Mouse (Mus musculus) embryonic facial prominence, embryonic 12.5 days (tissue): ENCODE data around the gene Wdr83os. TPM values are rescaled to one million over a fixed set of nuclear protein-coding genes. Genes with fewer than 3 reads are reported as not detected.
A peak's percentile ranks its signal among the peaks of the same experiment; 100 is the strongest.
"Not testable (repeated sequence)": the region's sequence is repeated elsewhere in the genome, so short reads cannot be mapped to it uniquely, and the experiment has no call there.

Experiments
- ATAC-seq: fragments of 200-750 bp; cut with Nextera tagmentation; 2 replicates; pipeline ENCODE4 v1.8.0; 2017; ENCODE audit not compliant: insufficient number of reproducible peaks, insufficient read depth, low FRiP score, low TSS enrichment
- H3K27ac ChIP-seq: fragments of 300-500 bp; sonication (generic); 2 replicates; pipeline ENCODE4 v1.5.1; 2016; ENCODE audit warnings: mild to moderate bottlenecking
- H3K27me3 ChIP-seq: fragments of 300-500 bp; sonication (generic); 2 replicates; pipeline ENCODE4 v1.6.1; 2016; ENCODE audit warnings: mild to moderate bottlenecking, moderate library complexity
- H3K36me3 ChIP-seq: fragments of 300-500 bp; sonication (generic); 2 replicates; pipeline ENCODE4 v1.6.1; 2016; ENCODE audit warnings: mild to moderate bottlenecking
- H3K4me1 ChIP-seq: fragments of 300-500 bp; sonication (generic); 2 replicates; pipeline ENCODE4 v1.6.1; 2016
- H3K4me2 ChIP-seq: fragments of 300-500 bp; sonication (generic); replicated peaks from 2 replicates; pipeline ENCODE4 v1.6.1; 2016; ENCODE audit warnings: mild to moderate bottlenecking, moderate library complexity
- H3K4me3 ChIP-seq: fragments of 300-500 bp; sonication (generic); 2 replicates; pipeline ENCODE4 v1.5.1; 2016; ENCODE audit warnings: mild to moderate bottlenecking
- H3K9ac ChIP-seq: fragments of 300-500 bp; sonication (generic); 2 replicates; pipeline ENCODE4 v1.6.1; 2016; ENCODE audit warnings: mild to moderate bottlenecking, moderate library complexity
- H3K9me3 ChIP-seq: fragments of 300-500 bp; sonication (generic); 2 replicates; pipeline ENCODE4 v1.6.1; 2016; ENCODE audit warnings: mild to moderate bottlenecking, moderate library complexity
- WGBS: fragments of 180-500 bp; shearing (Covaris S2); methylation state at CpG from one replicate; pipeline ENCODE4 v1.1.7; 2016; 5-methylcytosine and 5-hydroxymethylcytosine counted together
- polyA plus RNA-seq: library from polyadenylated mRNA; unstranded; fragments of >200 nt; fragmentation: Nextera tagmentation; extraction: Ambion mirVana; gene quantifications from 2 replicates; pipeline ENCODE4 v1.2.1, GENCODE M21; 2016

Gene Wdr83os
- polyA plus RNA-seq, 1 experiment from 2014 or later, result 118 TPM

- H3K4me3 ChIP-seq, result no peak overlapping the region
- WGBS, result 82% methylated on average over 10 of the region's 10 CpGs
- peaks cover 35% of the 10 kb centered on the region for H3K36me3 ChIP-seq
- H3K27me3 ChIP-seq, result no peaks in the 10 kb centered on the region
- H3K27ac ChIP-seq, result no peak overlapping the region
- H3K9ac ChIP-seq, result no peak overlapping the region
- no peak overlapping the region for H3K4me2 ChIP-seq
- no peaks in the 10 kb centered on the region for H3K9me3 ChIP-seq
- H3K4me1 ChIP-seq, result no peaks in the 10 kb centered on the region
- ATAC-seq, result no peak
Observed at GRCm38 (mm10) chr8:85074167-85074566, 6.4 kb upstream of the Wdr83os start.

- 93% methylated on average over 10 of the region's 10 CpGs for WGBS
- peaks cover 35% of the 10 kb centered on the region for H3K36me3 ChIP-seq
- peaks cover 2% of the 10 kb centered on the region; the same call in 1 of the 2 replicates for H3K4me1 ChIP-seq
- no peak overlapping the region for H3K9ac ChIP-seq
- no peak overlapping the region for H3K4me2 ChIP-seq
- H3K9me3 ChIP-seq, result no peaks in the 10 kb centered on the region
- no peak overlapping the region for H3K27ac ChIP-seq
- no peak overlapping the region for H3K4me3 ChIP-seq
- ATAC-seq, result no peak
- H3K27me3 ChIP-seq, result no peaks in the 10 kb centered on the region
Observed at GRCm38 (mm10) chr8:85074617-85075016, 5.9 kb upstream of the Wdr83os start.

GRCm38 (mm10) chr8:85076001-85076400 lies 4.5 kb upstream of the Wdr83os start:
- no peak for ATAC-seq
- whole genome bisulfite sequencing, result 73% methylated on average over 9 of the region's 9 CpGs
- Histone ChIP-seq H3K4me3 (no peak overlapping the region), H3K9ac (no peak overlapping the region), H3K36me3 (peaks cover 35% of the 10 kb centered on the region), H3K27me3 (no peaks in the 10 kb centered on the region), H3K9me3 (no peaks in the 10 kb centered on the region), H3K27ac (no peak overlapping the region), H3K4me1 (peaks cover 6% of the 10 kb centered on the region; the same call in 1 of the 2 replicates), H3K4me2 (no peak overlapping the region)

- 0% methylated on average over 2 of the region's 2 CpGs for WGBS
- Histone ChIP-seq H3K4me1 (peaks cover 13% of the 10 kb centered on the region; the same call in 1 of the 2 replicates), H3K9me3 (no peaks in the 10 kb centered on the region), H3K4me3 (no peak overlapping the region), H3K36me3 (peaks cover 35% of the 10 kb centered on the region), H3K27me3 (no peaks in the 10 kb centered on the region), H3K4me2 (no peak overlapping the region), H3K9ac (no peak overlapping the region), H3K27ac (0 out of 2 replicates have a peak overlapping the region, but pooled peaks have one; percentile 17)
- no peak for ATAC-seq
Observed at GRCm38 (mm10) chr8:85076993-85077392, 3.5 kb upstream of the Wdr83os start.

GRCm38 (mm10) chr8:85080214-85080531 lies 367 bp upstream of the Wdr83os start:
- H3K4me2 ChIP-seq, result peak overlapping the region; percentile 93
- WGBS, result under 1% methylated on average over 25 of the region's 25 CpGs
- H3K36me3 ChIP-seq, result peaks cover 22% of the 10 kb centered on the region
- 0 out of 2 replicates have a peak overlapping the region, but pooled peaks have one; percentile 8 for H3K27ac ChIP-seq
- peak overlapping the region; percentile 92 for H3K9ac ChIP-seq
- no peaks in the 10 kb centered on the region for H3K9me3 ChIP-seq
- H3K4me1 ChIP-seq, result peaks cover 28% of the 10 kb centered on the region
- no peak for ATAC-seq
- peak overlapping the region; percentile 94 for H3K4me3 ChIP-seq
- H3K27me3 ChIP-seq, result no peaks in the 10 kb centered on the region

GRCm38 (mm10) chr8:85081216-85081555 lies 646 bp downstream of the Wdr83os start, which contains the start of gene Wdr83:
Wdr83 (minus strand) TSS chr8:85081306.
- H3K27ac ChIP-seq, result 0 out of 2 replicates have a peak within 1 kb of the TSS, but pooled peaks have one; percentile 8

GRCm38 (mm10) chr8:85082169-85082568 lies 1.6 kb downstream of the Wdr83os start:
- H3K4me1 ChIP-seq, result peaks cover 28% of the 10 kb centered on the region
- not testable (repeated sequence) for H3K9me3 ChIP-seq, H3K27me3 ChIP-seq, H3K4me3 ChIP-seq, H3K27ac ChIP-seq, H3K4me2 ChIP-seq, ATAC-seq, H3K9ac ChIP-seq
- 87% methylated on average over 4 of the region's 4 CpGs for WGBS
- H3K36me3 ChIP-seq, result peaks cover 14% of the 10 kb centered on the region

More at GRCm38 (mm10) chr8:85081216-85081555, 646 bp downstream of the Wdr83os start, which contains the start of gene Wdr83:
- Histone ChIP-seq H3K4me1 (peaks cover 28% of the 10 kb centered on the region), H3K9me3 (no peaks in the 10 kb centered on the region), H3K36me3 (peaks cover 18% of the 10 kb centered on the region), H3K9ac (peak within 1 kb of the TSS; percentile 92), H3K27me3 (no peaks in the 10 kb centered on the region), H3K4me3 (peak within 1 kb of the TSS; percentile 94), H3K4me2 (peak within 1 kb of the TSS; percentile 93)
- peak; percentile 38 for ATAC-seq
- WGBS, result 1% methylated on average over 9 of the region's 9 CpGs

GRCm38 (mm10) chr8:85083108-85083813 lies 2.7 kb downstream of the Wdr83os start, which contains the start of gene Man2b1:
Man2b1 (plus strand) TSS chr8:85083270.
- WGBS, result under 1% methylated on average over 30 of the region's 30 CpGs
- peak; percentile 70; the same call in 1 of the 2 replicates for ATAC-seq
- Histone ChIP-seq H3K4me2 (peak within 1 kb of the TSS; percentile 71), H3K27me3 (no peaks in the 10 kb centered on the region), H3K36me3 (peaks cover 25% of the 10 kb centered on the region), H3K27ac (no peak within 1 kb of the TSS), H3K4me1 (peaks cover 28% of the 10 kb centered on the region), H3K4me3 (peak within 1 kb of the TSS; percentile 56), H3K9me3 (no peaks in the 10 kb centered on the region), H3K9ac (peak within 1 kb of the TSS; percentile 46)

- ATAC-seq, result no peak
- Histone ChIP-seq H3K4me2 (no peak overlapping the region), H3K4me1 (peaks cover 26% of the 10 kb centered on the region), H3K9ac (no peak overlapping the region), H3K4me3 (no peak overlapping the region), H3K27ac (no peak overlapping the region), H3K27me3 (no peaks in the 10 kb centered on the region), H3K36me3 (peaks cover 27% of the 10 kb centered on the region), H3K9me3 (no peaks in the 10 kb centered on the region)
- WGBS, result 88% methylated on average over 8 of the region's 8 CpGs
Observed at GRCm38 (mm10) chr8:85084633-85085032, 4.1 kb downstream of the Wdr83os start.

GRCm38 (mm10) chr8:85086238-85086637 lies 5.7 kb downstream of the Wdr83os start:
- 73% methylated on average over 3 of the region's 3 CpGs for WGBS
- Histone ChIP-seq H3K4me3 (no peak overlapping the region), H3K36me3 (peaks cover 32% of the 10 kb centered on the region), H3K9me3 (no peaks in the 10 kb centered on the region), H3K27me3 (no peaks in the 10 kb centered on the region), H3K4me1 (peaks cover 21% of the 10 kb centered on the region), H3K9ac (no peak overlapping the region), H3K27ac (no peak overlapping the region), H3K4me2 (no peak overlapping the region)
- ATAC-seq, result no peak

GRCm38 (mm10) chr8:85088771-85089170 lies 8.2 kb downstream of the Wdr83os start:
- H3K27me3 ChIP-seq, result no peaks in the 10 kb centered on the region
- no peak overlapping the region for H3K4me2 ChIP-seq
- peaks cover 38% of the 10 kb centered on the region for H3K36me3 ChIP-seq
- H3K9ac ChIP-seq, result no peak overlapping the region
- H3K4me3 ChIP-seq, result no peak overlapping the region
- 77% methylated on average over 2 of the region's 2 CpGs for WGBS
- ATAC-seq, result no peak
- no peaks in the 10 kb centered on the region for H3K9me3 ChIP-seq
- H3K27ac ChIP-seq, result no peak overlapping the region
- H3K4me1 ChIP-seq, result peaks cover 6% of the 10 kb centered on the region

- no peaks in the 10 kb centered on the region for H3K9me3 ChIP-seq
- H3K4me3 ChIP-seq, result no peak overlapping the region
- no peak overlapping the region for H3K9ac ChIP-seq
- H3K27ac ChIP-seq, result no peak overlapping the region
- ATAC-seq, result no peak
- peaks cover 43% of the 10 kb centered on the region for H3K36me3 ChIP-seq
- H3K4me1 ChIP-seq, result no peaks in the 10 kb centered on the region
- no peak overlapping the region for H3K4me2 ChIP-seq
- no peaks in the 10 kb centered on the region for H3K27me3 ChIP-seq
- WGBS, result 92% methylated on average over 11 of the region's 11 CpGs
Observed at GRCm38 (mm10) chr8:85090856-85091255, 10.3 kb downstream of the Wdr83os start.
